ENCODE assay signal across 28 mouse cellular contexts in the genomic region with DNA sequence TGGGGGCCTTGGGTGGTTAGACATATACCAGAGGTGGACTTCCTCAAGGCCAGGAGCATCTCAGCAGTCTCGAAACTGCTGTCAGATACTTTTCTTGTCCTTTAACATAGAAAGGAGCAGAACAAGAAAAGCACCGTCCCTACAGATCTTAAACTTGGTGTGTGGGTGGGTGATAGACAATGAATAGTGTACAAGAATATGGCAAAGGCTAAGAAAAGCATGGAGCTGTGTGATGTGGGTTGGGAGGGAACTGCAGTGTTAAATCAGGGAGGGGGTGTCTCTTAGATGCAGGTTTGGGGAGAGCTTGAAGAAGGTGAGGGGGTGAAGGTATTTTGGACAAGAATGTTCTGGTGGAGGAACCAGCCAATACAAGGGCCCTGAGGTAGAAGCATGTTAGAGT. TPM values are rescaled to one million over a fixed set of nuclear protein-coding genes. Genes with fewer than 3 reads are reported as not detected.
DNase-seq lines count a peak whose midpoint lies in the region; ATAC-seq and TF ChIP-seq lines count a peak whose summit lies in the region.
"Had no signal": no experiment of that assay in that cellular context is flagged by ENCODE, and none has a peak within 500 bp of the region (broad histone marks: within the 10 kb centered on the region; RNA-seq: fewer than 3 reads in every experiment).

No protein-coding gene starts in this region.

- no peak overlapping the region for H3K9ac ChIP-seq in heart, postnatal 0 days (replicated peaks; ENCODE audit: low read depth, low read length)
- H3K9ac ChIP-seq: embryonic facial prominence, embryonic 15.5 days; forebrain, embryonic 15.5 days; hindbrain, embryonic 13.5 days; limb, embryonic 15.5 days; liver, embryonic 14.5 days; lung, embryonic 15.5 days; neural tube, embryonic 12.5 days had no signal

- ATAC-seq in heart, postnatal 0 days (ENCODE audit: insufficient read depth, low read depth), result no peak
- ATAC-seq: CD4-positive, CD25-positive, alpha-beta regulatory T cell, adult 4 months; forebrain, embryonic 15.5 days had no signal

- 0 out of 2 replicates have a peak overlapping the region, but pooled peaks have one; percentile 52 for H3K27ac ChIP-seq in heart, postnatal 0 days (ENCODE audit: low read depth)
- H3K27ac ChIP-seq: embryonic facial prominence, embryonic 15.5 days; forebrain, embryonic 15.5 days; hindbrain, embryonic 13.5 days; limb, embryonic 15.5 days; liver, embryonic 14.5 days; lung, embryonic 15.5 days; neural tube, embryonic 12.5 days had no signal

- no peaks in the 10 kb centered on the region for H3K79me2 ChIP-seq in myocyte (ENCODE audit: control insufficient read depth, insufficient read depth)

- no peak for TF ChIP-seq EP300 in heart, postnatal 0 days (IDR thresholded peaks at IDR 0.05; ENCODE audit: low read depth)

- TF ChIP-seq CTCF in heart, postnatal 0 days (IDR thresholded peaks at IDR 0.05; ENCODE audit: low read depth), result no peak

- H3K36me3 ChIP-seq in heart, postnatal 0 days (replicated peaks; ENCODE audit: control insufficient read depth, insufficient read depth, low read length), result no peaks in the 10 kb centered on the region
- H3K36me3 ChIP-seq in myocyte (ENCODE audit: control insufficient read depth, insufficient read depth), result no peaks in the 10 kb centered on the region
- H3K36me3 ChIP-seq: embryonic facial prominence, embryonic 15.5 days; forebrain, embryonic 15.5 days; hindbrain, embryonic 13.5 days; limb, embryonic 15.5 days; lung, embryonic 15.5 days; neural tube, embryonic 12.5 days had no signal

- no peaks in the 10 kb centered on the region for H3K9me3 ChIP-seq in heart, postnatal 0 days (replicated peaks; ENCODE audit: control insufficient read depth, low read length)
- H3K9me3 ChIP-seq: embryonic facial prominence, embryonic 15.5 days; forebrain, embryonic 15.5 days; hindbrain, embryonic 13.5 days; limb, embryonic 15.5 days; lung, embryonic 15.5 days; neural tube, embryonic 12.5 days had no signal

- DNase-seq in frontal cortex, postnatal 36 days (ENCODE audit: low spot score in 2 of 2), result peak; percentile 34 to 58
- DNase-seq in frontal cortex, postnatal 10 days (ENCODE audit: low spot score in 2 of 2), result no peak
- DNase-seq in heart, postnatal 0 days (ENCODE audit: low spot score), result no peak
- no peak for DNase-seq in heart, adult 8-10 months (ENCODE audit: low spot score)
- peak; percentile 14 to 30 for DNase-seq in right cerebral cortex, adult 2 months (ENCODE audit: low spot score in 2 of 2)
- DNase-seq in right cerebral cortex, postnatal 25 days, result no peak
- DNase-seq in cerebellum, postnatal 14 days, result no peak
- DNase-seq: cerebellum, adult 9-10 months; kidney, adult 11 months; lung, postnatal 4 days; midbrain, embryonic 14.5 days; spleen, adult 18-20 months; thymus, postnatal 36 days had no signal

- H3K4me1 ChIP-seq in heart, postnatal 0 days (ENCODE audit: control insufficient read depth, insufficient read depth), result peaks cover 14% of the 10 kb centered on the region; the same call in 1 of the 2 replicates
- H3K4me1 ChIP-seq: forebrain, embryonic 15.5 days; hindbrain, embryonic 13.5 days; lung, embryonic 15.5 days; neural tube, embryonic 12.5 days had no signal

- H3K4me3 ChIP-seq in heart, postnatal 0 days (ENCODE audit: low read depth, low read length), result no peak overlapping the region
- no peak overlapping the region for H3K4me3 ChIP-seq in myocyte
- H3K4me3 ChIP-seq: embryonic facial prominence, embryonic 15.5 days; forebrain, embryonic 15.5 days; hindbrain, embryonic 13.5 days; limb, embryonic 15.5 days; lung, embryonic 15.5 days; neural tube, embryonic 12.5 days had no signal

- no peaks in the 10 kb centered on the region for H3K27me3 ChIP-seq in heart, postnatal 0 days (ENCODE audit: control insufficient read depth, insufficient read depth, low read length)
- H3K27me3 ChIP-seq in myocyte (ENCODE audit: control insufficient read depth, insufficient read depth, insufficient read length), result peaks cover 4% of the 10 kb centered on the region
- H3K27me3 ChIP-seq: embryonic facial prominence, embryonic 15.5 days; forebrain, embryonic 15.5 days; hindbrain, embryonic 13.5 days; limb, embryonic 15.5 days; lung, embryonic 15.5 days; neural tube, embryonic 12.5 days had no signal

- WGBS in heart, postnatal 0 days, result 71% methylated on average over 2 of the region's 2 CpGs

- H3K4me2 ChIP-seq in heart, postnatal 0 days (ENCODE audit: low read depth, low read length), result no peak overlapping the region
- peak overlapping the region; percentile 31 for H3K4me2 ChIP-seq in myocyte (ENCODE audit: low read depth)
- H3K4me2 ChIP-seq: embryonic facial prominence, embryonic 15.5 days; forebrain, embryonic 15.5 days; hindbrain, embryonic 13.5 days; limb, embryonic 15.5 days; lung, embryonic 15.5 days; neural tube, embryonic 12.5 days had no signal

- no peak for TF ChIP-seq POLR2A in myocyte (IDR thresholded peaks at IDR 0.05; ENCODE audit: insufficient read length, low read depth)

- H3ac ChIP-seq in myocyte (ENCODE audit: control insufficient read depth, insufficient read length), result no peak overlapping the region

TF ChIP-seq in myocyte, 11 proteins besides CTCF, POLR2A, EP300 and RAD21:
- no peak for TF ChIP-seq E2F4 (IDR thresholded peaks at IDR 0.05; ENCODE audit: insufficient read depth)
- no peak for TF ChIP-seq TCF3 (IDR thresholded peaks at IDR 0.05; ENCODE audit: insufficient read length, low read depth)
- no peak for TF ChIP-seq USF1 (IDR thresholded peaks at IDR 0.05; ENCODE audit: low read depth)
- TF ChIP-seq MYOD1 (IDR thresholded peaks at IDR 0.05; ENCODE audit: control insufficient read depth in 1 of 3, insufficient read length in 2 of 3, low read depth in 2 of 3), result no peak
- TF ChIP-seq SRF (IDR thresholded peaks at IDR 0.05; ENCODE audit: control insufficient read depth, insufficient read length, low read depth), result no peak
- TF ChIP-seq CEBPB (IDR thresholded peaks at IDR 0.05; ENCODE audit: insufficient read depth, poor library complexity, severe bottlenecking), result no peak
- TF ChIP-seq TCF12 (IDR thresholded peaks at IDR 0.05; ENCODE audit: insufficient read depth, poor library complexity, severe bottlenecking), result no peak
- no peak for TF ChIP-seq REST (IDR thresholded peaks at IDR 0.05; ENCODE audit: insufficient read depth, insufficient read length)
- TF ChIP-seq POLR2AphosphoS2 (IDR thresholded peaks at IDR 0.05; ENCODE audit: insufficient read length, low read depth), result no peak
- TF ChIP-seq MYOG (IDR thresholded peaks at IDR 0.05; ENCODE audit: control insufficient read depth in 1 of 3, insufficient read depth in 1 of 3, insufficient read length in 2 of 3, low read depth in 2 of 3), result no peak
- TF ChIP-seq MAX (IDR thresholded peaks at IDR 0.05; ENCODE audit: low read depth), result no peak
TF ChIP-seq in myocyte: peak in this region for 0.

RNA-seq across cellular contexts. Expression of gene Spink4, which starts 0.7 kb away (rescaled TPM):
- 2.7 TPM in 1 of 2 replicates, not detected in the other for total RNA-seq in heart, postnatal 0 days (2014; rRNA removed; ENCODE audit: low replicate concordance)
- 7.7 and 7.8 TPM in 2 replicates for polyA plus RNA-seq in heart, postnatal 0 days (2015; fragmentation: Nextera tagmentation; extraction: Ambion mirVana)
- total RNA-seq in heart, adult 8-10 months (2022), result 1 to 10 TPM in 1 of 4 experiments, under 1 TPM in 2, not detected in 1; 0.82 to 1.3 (median 0.94) TPM
- polyA plus RNA-seq in myocyte (2012; fragmentation: generic; extraction: Trizol), result 12.5 TPM
- total RNA-seq: common myeloid progenitor, adult 5-6 weeks; gastrocnemius, adult 8-10 months; layer of hippocampus, postnatal 10 days; left cerebral cortex, postnatal 36 days; megakaryocyte-erythroid progenitor cell, adult 5-6 weeks had no signal
- polyA plus RNA-seq: CD4-positive, CD25-positive, alpha-beta regulatory T cell, adult 4 months; embryonic facial prominence, embryonic 15.5 days; forebrain, embryonic 15.5 days; hindbrain, embryonic 13.5 days; kidney, embryonic 16.5 days; limb, embryonic 15.5 days; midbrain, embryonic 14.5 days; neural tube, embryonic 12.5 days had no signal

RNA-seq across cellular contexts. Expression of gene Bag1, which starts 27.5 kb away (rescaled TPM):
- 77.3 and 98.8 TPM in 2 replicates for total RNA-seq in heart, postnatal 0 days (2014; rRNA removed; ENCODE audit: low replicate concordance)
- 213 and 222 TPM in 2 replicates for polyA plus RNA-seq in heart, postnatal 0 days (2015; fragmentation: Nextera tagmentation; extraction: Ambion mirVana)
- 100 to 1,000 TPM; 252 to 291 (median 269) TPM for total RNA-seq in heart, adult 8-10 months (2022)
- 330 TPM for polyA plus RNA-seq in myocyte (2012; fragmentation: generic; extraction: Trizol)

RNA-seq across cellular contexts. Expression of gene Chmp5, which starts 27.6 kb away (rescaled TPM):
- total RNA-seq in heart, postnatal 0 days (2014; rRNA removed; ENCODE audit: low replicate concordance), result 17.7 and 26.8 TPM in 2 replicates
- 72.3 and 77.3 TPM in 2 replicates for polyA plus RNA-seq in heart, postnatal 0 days (2015; fragmentation: Nextera tagmentation; extraction: Ambion mirVana)
- total RNA-seq in heart, adult 8-10 months (2022), result 10 to 100 TPM; 32.2 to 39.2 (median 37.1) TPM
- 62.2 TPM for polyA plus RNA-seq in myocyte (2012; fragmentation: generic; extraction: Trizol)

RNA-seq across cellular contexts. Expression of gene Nfx1, which starts 50.1 kb away (rescaled TPM):
- 32.5 and 40.0 TPM in 2 replicates for total RNA-seq in heart, postnatal 0 days (2014; rRNA removed; ENCODE audit: low replicate concordance)
- 27.2 and 27.6 TPM in 2 replicates for polyA plus RNA-seq in heart, postnatal 0 days (2015; fragmentation: Nextera tagmentation; extraction: Ambion mirVana)
- total RNA-seq in heart, adult 8-10 months (2022), result 10 to 100 TPM; 18.8 to 24.0 (median 21.1) TPM
- 27.0 TPM for polyA plus RNA-seq in myocyte (2012; fragmentation: generic; extraction: Trizol)

Comparison
In these comparisons a context has a peak if more than half of its experiments do, and no peak if none do; other contexts are left out.
1. DNase-seq: peak in frontal cortex, postnatal 36 days (2 of 2) and right cerebral cortex, adult 2 months (2 of 2); none in frontal cortex, postnatal 10 days (0 of 2), heart, postnatal 0 days (single experiment), heart, adult 8-10 months (single experiment), right cerebral cortex, postnatal 25 days (single experiment) and cerebellum, postnatal 14 days (0 of 2).